Mouse (Mus musculus) ES-E14 (cell line): ENCODE results near the gene Rbms1. TPM values are rescaled to one million over a fixed set of nuclear protein-coding genes. Genes with fewer than 3 reads are reported as not detected.

Experiments used
- DNase-seq: peaks from one replicate; pipeline ENCODE4 v3.0.0-alpha.2; 2013; ENCODE audit warnings: low read depth, low spot score
- H3K27ac ChIP-seq: 2 replicates; pipeline ENCODE4 v1.5.1; 2012; ENCODE audit warnings: low read depth, mild to moderate bottlenecking, low read length, moderate library complexity, mixed read lengths; ENCODE audit not compliant: poor library complexity, insufficient read depth, severe bottlenecking
- H3K36me3 ChIP-seq: 2 replicates; pipeline ENCODE4 v1.6.1; 2012; ENCODE audit warnings: mild to moderate bottlenecking, low read length, moderate library complexity, mixed read lengths; ENCODE audit not compliant: control insufficient read depth, poor library complexity, insufficient read depth, severe bottlenecking
- H3K4me1 ChIP-seq, 2 experiments: fragments of 150-350 bp in 1 of 2; sonication (generic) in 1 of 2; 2 replicates each; pipeline ENCODE4 v1.6.1; 2012; ENCODE audit warnings: low read length in 2 of 2, mild to moderate bottlenecking in 1 of 2, mixed read lengths in 1 of 2; ENCODE audit not compliant: control insufficient read depth in 2 of 2, insufficient read depth in 2 of 2, poor library complexity in 1 of 2
- H3K4me3 ChIP-seq, 2 experiments: fragments of 150-350 bp in 1 of 2; sonication (generic) in 1 of 2; 2 replicates each; pipeline ENCODE4 v1.5.1; 2012; ENCODE audit warnings: low read length in 2 of 2, low read depth in 1 of 2, mild to moderate bottlenecking in 1 of 2, mixed read lengths in 1 of 2; ENCODE audit not compliant: insufficient read depth in 1 of 2, poor library complexity in 1 of 2, severe bottlenecking in 1 of 2
- H3K9ac ChIP-seq: 2 replicates; pipeline ENCODE4 v1.6.1; 2012; ENCODE audit warnings: low read depth, mild to moderate bottlenecking, low read length, mixed read lengths; ENCODE audit not compliant: poor library complexity, insufficient read depth, severe bottlenecking
- H3K9me3 ChIP-seq: fragments of 150-350 bp; sonication (generic); 2 replicates; pipeline ENCODE4 v1.6.1; 2012; ENCODE audit warnings: low read depth, mild to moderate bottlenecking, low read length; ENCODE audit not compliant: control insufficient read depth, insufficient read depth
- CHD2 ChIP-seq: IDR thresholded peaks from 2 replicates; pipeline ENCODE4 v1.6.1; 2014; ENCODE audit warnings: mild to moderate bottlenecking, low read depth, low read length, inconsistent platforms
- HCFC1 ChIP-seq: IDR thresholded peaks from 2 replicates; pipeline ENCODE4 v1.6.1; 2012; ENCODE audit warnings: low read length, inconsistent platforms, borderline replicate concordance; ENCODE audit not compliant: insufficient read depth
- MAFK ChIP-seq: IDR thresholded peaks from 2 replicates; pipeline ENCODE4 v1.6.1; 2014; ENCODE audit warnings: mild to moderate bottlenecking, low read depth, low read length, inconsistent platforms; ENCODE audit not compliant: insufficient read depth
- ZC3H11A ChIP-seq: IDR thresholded peaks from 2 replicates; pipeline ENCODE4 v1.6.1; 2012; ENCODE audit warnings: low read depth, mild to moderate bottlenecking, inconsistent platforms, low read length, borderline replicate concordance
- ZNF384 ChIP-seq: IDR thresholded peaks from 2 replicates; pipeline ENCODE4 v1.6.1; 2012; ENCODE audit warnings: low read depth, low read length, inconsistent platforms
- in situ Hi-C, 2 experiments: fragments of 600-800 bp; cut with MboI; formaldehyde crosslinking; loops; one replicate each; pipeline ENCODE4 v1.15.1; 2025; ENCODE audit warnings: low sequenced_read_pairs in 2 of 2, inconsistent platforms in 1 of 2; ENCODE audit not compliant: unreplicated experiment in 2 of 2
- total RNA-seq: library from RNA; depleted of rRNA; stranded (reverse); fragments of 300-350 nt; gene quantifications from 2 replicates; pipeline ENCODE4 v1.2.3, GENCODE M21; 2012

The Rbms1 gene
- total RNA-seq, 1 experiment, result 45.6 TPM

DNA sequence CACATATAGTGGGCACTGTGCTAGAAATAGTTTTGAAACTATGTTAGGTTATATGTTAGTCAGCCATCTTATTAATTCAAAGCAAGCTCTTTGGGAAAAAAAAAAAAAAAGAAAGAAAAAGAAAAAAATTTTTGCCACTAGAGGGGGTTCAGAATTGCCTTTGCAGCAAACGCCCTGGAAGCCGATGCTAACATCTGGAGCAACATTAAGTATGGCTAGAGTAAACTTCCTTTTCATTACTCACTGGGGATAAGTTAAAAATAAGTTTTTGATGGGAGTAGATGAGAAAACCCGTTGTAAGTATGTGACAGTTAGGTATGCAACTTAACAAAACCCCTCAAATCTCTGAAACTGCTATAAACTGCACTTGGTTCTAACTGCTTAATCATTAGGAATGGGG lies 57.7 kb downstream of the Rbms1 start:
- no peak overlapping the region for H3K4me3 ChIP-seq
- H3K9me3 ChIP-seq, result no peaks in the 10 kb centered on the region
- H3K9ac ChIP-seq, result no peak overlapping the region
- no peak overlapping the region for H3K27ac ChIP-seq
- DNase-seq, result no peak
- TF ChIP-seq HCFC1 (no peak), CHD2 (no peak), MAFK (no peak), ZC3H11A (no peak), ZNF384 (peak; percentile 98)
- in situ Hi-C loops, result no loop called here
- H3K36me3 ChIP-seq, result no peaks in the 10 kb centered on the region
- no peaks in the 10 kb centered on the region for H3K4me1 ChIP-seq

DNA sequence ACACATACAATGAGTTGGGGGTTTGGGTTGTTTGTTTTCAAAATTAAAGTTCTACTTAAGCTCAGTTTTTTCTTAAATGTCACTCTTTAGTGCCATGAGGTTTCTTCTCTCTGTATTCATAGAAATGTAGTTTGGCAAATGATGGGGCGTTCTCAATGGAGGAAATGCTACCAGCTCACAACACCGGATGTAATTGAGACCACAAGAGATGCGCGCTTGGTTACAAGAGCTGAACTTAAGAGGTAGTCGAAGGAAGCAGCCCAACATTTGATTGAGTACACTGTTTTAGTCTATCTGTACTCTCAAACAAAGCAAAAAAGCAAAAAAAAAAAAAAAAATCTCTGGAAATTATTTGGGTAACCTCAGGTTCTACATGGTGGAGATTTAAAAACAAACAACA lies 58.9 kb downstream of the Rbms1 start:
- H3K27ac ChIP-seq, result no peak overlapping the region

DNA sequence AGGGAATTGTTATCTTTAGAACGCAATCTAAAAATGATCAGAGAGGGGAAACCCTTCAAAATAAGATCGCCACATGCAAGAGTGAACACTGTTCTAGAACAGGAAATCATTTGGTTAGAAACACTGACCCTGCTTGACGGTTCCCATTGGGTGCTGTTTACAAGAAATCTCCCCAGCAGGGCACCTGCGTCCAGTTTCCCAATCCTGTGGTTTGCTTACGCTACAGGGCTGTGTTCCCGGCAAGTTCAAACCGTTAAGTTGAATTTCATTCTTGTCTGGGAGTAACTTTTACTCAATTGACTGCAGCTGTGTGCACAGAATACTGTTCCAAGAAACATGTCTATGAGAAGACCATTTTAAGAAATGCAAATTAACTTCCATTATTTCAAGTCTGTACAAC lies 59.5 kb downstream of the Rbms1 start:
- Histone ChIP-seq H3K9ac (no peak overlapping the region), H3K9me3 (no peaks in the 10 kb centered on the region), H3K27ac (no peak overlapping the region), H3K4me1 (no peaks in the 10 kb centered on the region), H3K4me3 (no peak overlapping the region), H3K36me3 (no peaks in the 10 kb centered on the region)
- in situ Hi-C loops, result no loop called here
- DNase-seq, result no peak
- no peak for TF ChIP-seq HCFC1
- TF ChIP-seq ZNF384, result no peak
- no peak for TF ChIP-seq ZC3H11A
- TF ChIP-seq MAFK, result no peak
- no peak for TF ChIP-seq CHD2

More for the DNA sequence above, 58.9 kb downstream of the Rbms1 start:
- in situ Hi-C loops, result no loop called here
- Histone ChIP-seq H3K4me3 (no peak overlapping the region), H3K9me3 (no peaks in the 10 kb centered on the region), H3K9ac (no peak overlapping the region), H3K36me3 (no peaks in the 10 kb centered on the region), H3K4me1 (no peaks in the 10 kb centered on the region)
- DNase-seq, result no peak
- TF ChIP-seq ZC3H11A, result no peak
- no peak for TF ChIP-seq ZNF384
- no peak for TF ChIP-seq CHD2
- no peak for TF ChIP-seq HCFC1
- no peak for TF ChIP-seq MAFK

DNA sequence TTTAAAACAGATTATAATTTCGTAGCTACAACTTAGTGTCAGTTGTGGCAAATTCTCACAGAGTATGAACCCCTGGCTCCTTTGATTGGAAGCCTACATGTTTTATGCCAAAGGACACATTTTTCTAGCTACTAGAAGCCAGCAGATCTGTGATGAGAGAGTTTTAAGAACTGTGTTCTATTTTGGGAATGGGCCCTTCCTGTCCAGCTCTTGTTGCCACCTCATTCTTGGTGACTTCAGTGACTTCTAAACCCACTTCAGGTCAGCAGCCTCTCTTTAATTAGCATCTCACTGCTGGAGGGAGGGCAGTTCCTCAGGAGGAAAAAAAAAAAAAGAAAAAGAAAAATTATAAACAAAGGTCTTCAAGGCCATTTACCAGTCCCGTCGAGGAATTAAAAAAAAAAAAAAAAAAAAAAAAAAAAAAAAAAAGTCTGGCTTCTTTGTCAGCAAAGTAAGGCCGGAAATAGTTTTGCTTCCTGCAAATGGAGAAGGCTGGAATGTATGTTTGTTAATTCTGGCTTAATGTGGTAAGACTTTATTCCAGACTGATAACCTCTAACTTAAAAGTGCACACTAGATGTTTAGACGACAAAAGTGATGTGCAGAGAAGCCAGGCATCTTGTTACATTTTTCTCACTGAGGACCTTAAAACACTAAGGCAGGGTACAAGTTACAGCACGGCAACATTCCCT lies 60.4 kb downstream of the Rbms1 start:
- Histone ChIP-seq H3K36me3 (no peaks in the 10 kb centered on the region), H3K4me3 (no peak overlapping the region), H3K9me3 (no peaks in the 10 kb centered on the region), H3K27ac (no peak overlapping the region), H3K4me1 (no peaks in the 10 kb centered on the region), H3K9ac (no peak overlapping the region)
- no peak for DNase-seq
- in situ Hi-C loops, result no loop called here
- no peak for TF ChIP-seq ZC3H11A
- peak; percentile 76 for TF ChIP-seq ZNF384
- TF ChIP-seq HCFC1, result no peak
- TF ChIP-seq CHD2, result no peak
- no peak for TF ChIP-seq MAFK
